Mouse (Mus musculus): Measurements from ENCODE around the gene Slc22a20.

Gene Slc22a20

GRCm38 (mm10) chr19:5950218-5950617 lies 35.7 kb downstream of the Slc22a20 start:
- no peak for DNase-seq

GRCm38 (mm10) chr19:5945891-5946290 lies 40.1 kb downstream of the Slc22a20 start:
- DNase-seq: no peak

GRCm38 (mm10) chr19:5945027-5945426 lies 40.9 kb downstream of the Slc22a20 start:
- DNase-seq: no peak

GRCm38 (mm10) chr19:5944145-5944544 lies 41.8 kb downstream of the Slc22a20 start:
- DNase-seq: no peak

GRCm38 (mm10) chr19:5943404-5943803 lies 42.5 kb downstream of the Slc22a20 start:
- no peak for DNase-seq

- no peak for DNase-seq
Measured at GRCm38 (mm10) chr19:5942581-5942980, 43.4 kb downstream of the Slc22a20 start.

GRCm38 (mm10) chr19:5940656-5941055 lies 45.3 kb downstream of the Slc22a20 start:
- no peak for DNase-seq

- DNase-seq: no peak
Measured at GRCm38 (mm10) chr19:5940173-5940572, 45.8 kb downstream of the Slc22a20 start.

- no peak for DNase-seq
Measured at GRCm38 (mm10) chr19:5939715-5940114, 46.2 kb downstream of the Slc22a20 start.

GRCm38 (mm10) chr19:5938516-5938915 lies 47.4 kb downstream of the Slc22a20 start:
- DNase-seq: no peak

GRCm38 (mm10) chr19:5937836-5938406 lies 48.0 kb downstream of the Slc22a20 start:
- DNase-seq: no peak

- DNase-seq: no peak
Measured at GRCm38 (mm10) chr19:5937095-5937835, 48.7 kb downstream of the Slc22a20 start.

- DNase-seq: no peak
Measured at GRCm38 (mm10) chr19:5935691-5936090, 50.3 kb downstream of the Slc22a20 start.

GRCm38 (mm10) chr19:5935266-5935665 lies 50.7 kb downstream of the Slc22a20 start:
- peak; percentile 28 for DNase-seq

GRCm38 (mm10) chr19:5929634-5930596 lies 56.0 kb downstream of the Slc22a20 start:
- no peak for DNase-seq

GRCm38 (mm10) chr19:5928546-5928945 lies 57.4 kb downstream of the Slc22a20 start:
- no peak for DNase-seq

- DNase-seq: no peak
Measured at GRCm38 (mm10) chr19:5928104-5928503, 57.8 kb downstream of the Slc22a20 start.

- no peak for DNase-seq
Measured at GRCm38 (mm10) chr19:5927532-5927931, 58.4 kb downstream of the Slc22a20 start.

- peak; percentile 28 for DNase-seq
Measured at GRCm38 (mm10) chr19:5927026-5927425, 58.9 kb downstream of the Slc22a20 start.

GRCm38 (mm10) chr19:5925311-5925855 lies 60.6 kb downstream of the Slc22a20 start:
- DNase-seq: no peak

- peak; percentile 96 for DNase-seq
Measured at GRCm38 (mm10) chr19:5924713-5925093, 61.2 kb downstream of the Slc22a20 start, which contains the start of gene Cdc42ep2. Gene Cdc42ep2, minus strand, starts transcription at chr19:5924816.

- DNase-seq: peak; percentile 96
Measured at GRCm38 (mm10) chr19:5923990-5924712, 61.8 kb downstream of the Slc22a20 start.
